Mouse (Mus musculus): ENCODE results near the gene Hsd17b14.

DNA sequence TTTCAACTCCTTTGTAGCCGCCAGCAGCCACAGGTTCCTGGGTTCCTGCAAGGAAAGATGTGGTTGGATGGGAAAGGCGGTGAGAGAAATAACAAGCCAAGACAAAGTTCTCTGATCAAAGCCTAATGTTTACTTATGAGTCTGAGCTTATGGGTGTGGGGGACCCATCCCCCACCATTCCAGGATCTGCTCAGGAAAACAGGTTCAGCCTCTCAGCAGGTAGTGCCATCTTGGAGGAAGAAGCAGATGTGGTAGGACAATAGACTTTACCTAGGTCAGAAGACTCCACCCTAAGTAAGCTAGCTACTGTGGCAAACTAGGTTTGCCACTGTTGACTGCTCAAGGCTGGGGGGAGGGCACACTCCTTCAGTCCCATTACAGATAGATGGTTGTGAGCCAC lies 10.1 kb downstream of the Hsd17b14 start:
- TF ChIP-seq GATA2 (IDR thresholded peaks at IDR 0.05; ENCODE audit: borderline replicate concordance, low read depth, low read length) (no peak), GATA1 (IDR thresholded peaks at IDR 0.05; ENCODE audit: borderline replicate concordance, low read length) (no peak), CTCF (IDR thresholded peaks at IDR 0.05; ENCODE audit: low read depth, low read length) (no peak), TAL1 (conservative IDR thresholded peaks at IDR 0.05; ENCODE audit: low read depth, low read length) (no peak)
